Mouse (Mus musculus): ENCODE results near the gene Sdhc.

DNA sequence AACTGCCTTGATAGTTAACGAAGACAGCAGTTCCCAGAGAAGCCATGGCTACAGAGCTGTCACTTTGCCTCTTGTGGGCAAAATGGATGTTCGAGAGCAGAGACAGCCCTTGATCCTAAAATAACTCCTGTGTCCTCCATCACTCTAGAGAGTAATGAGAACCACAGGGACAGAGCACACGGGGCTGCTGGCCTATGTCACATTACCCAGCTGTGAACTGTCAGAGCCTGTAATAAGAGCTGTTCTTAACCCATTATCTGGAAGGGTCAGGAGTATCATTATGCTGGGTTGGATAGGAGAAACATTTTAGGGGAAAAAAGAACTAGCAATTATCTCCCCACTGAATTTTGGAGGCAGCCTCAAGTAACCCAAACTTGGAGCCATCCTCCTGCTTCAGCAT is 29.5 kb downstream of the Sdhc start:
- TF ChIP-seq CTCF (IDR thresholded peaks at IDR 0.05; ENCODE audit: low read depth): no peak
- TF ChIP-seq EP300 (IDR thresholded peaks at IDR 0.05; ENCODE audit: low read depth): no peak
